Mouse (Mus musculus) neural tube, embryonic 10.5 days (tissue): ENCODE data around the gene Mta2.
"Not testable (repeated sequence)": the region's sequence is repeated elsewhere in the genome, so short reads cannot be mapped to it uniquely, and the experiment has no call there.

Source experiments
- DNase-seq: peaks from one replicate; pipeline ENCODE4 v3.0.0-alpha.2; 2017; ENCODE audit warnings: low spot score; ENCODE audit errors: extremely low spot score

Mta2 gene

GRCm38 (mm10) chr19:8941515-8942217, at the start of gene Mta2:
Mta2 (plus strand) TSS chr19:8941875.
- DNase-seq, result peak; percentile 99

DNA sequence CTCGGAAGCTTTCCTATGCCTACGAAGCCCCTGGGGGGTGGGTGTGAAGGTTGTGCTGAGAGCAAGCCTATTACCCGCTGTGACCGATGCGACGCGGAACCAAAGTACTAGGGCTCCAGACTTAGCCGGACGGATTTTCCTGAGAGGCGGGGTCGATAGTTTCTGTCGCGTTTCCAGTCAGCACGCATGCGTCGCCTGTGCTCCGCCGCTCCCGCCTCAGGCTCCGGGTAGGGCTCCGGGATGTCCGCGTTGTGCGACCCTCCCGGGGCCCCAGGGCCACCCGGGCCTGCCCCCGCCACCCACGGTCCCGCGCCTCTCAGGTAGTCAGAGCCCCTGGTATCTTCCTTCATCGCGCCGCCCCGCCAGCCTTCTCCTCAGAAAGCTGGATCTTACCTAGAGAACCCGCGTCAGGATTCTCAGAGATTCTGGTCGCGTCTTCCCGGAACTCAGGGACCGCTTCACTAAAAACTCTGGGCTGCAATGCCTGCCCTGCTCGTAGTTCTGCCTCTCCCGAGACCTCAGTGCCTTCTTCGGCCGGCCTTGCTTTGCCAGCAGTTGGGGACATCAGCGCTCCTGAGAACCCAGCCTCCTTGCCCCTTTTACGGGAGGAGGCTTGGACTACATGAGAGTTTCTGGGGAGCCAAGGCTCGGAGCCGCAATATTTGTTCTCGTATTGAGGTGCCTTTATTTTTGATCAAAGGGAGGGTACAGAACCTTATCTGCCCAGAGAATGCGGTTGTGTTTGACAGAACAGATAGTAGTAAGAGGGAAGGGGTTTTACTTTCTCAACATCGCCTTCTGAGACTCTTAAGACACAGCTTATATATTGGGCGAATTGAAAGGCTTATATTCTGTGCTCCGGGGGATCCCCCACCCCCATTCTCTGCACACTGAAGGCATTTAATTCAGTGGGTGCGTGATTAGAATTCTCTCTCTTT, 48.6 kb upstream of the Mta2 start, which contains the start of gene Ints5:
Gene Ints5 (plus strand): TSS at position 177 of the 938 bp plus-strand sequence.
- peak; percentile 86 for DNase-seq

GRCm38 (mm10) chr19:8895397-8895960, 46.2 kb upstream of the Mta2 start:
- DNase-seq, result no peak

DNA sequence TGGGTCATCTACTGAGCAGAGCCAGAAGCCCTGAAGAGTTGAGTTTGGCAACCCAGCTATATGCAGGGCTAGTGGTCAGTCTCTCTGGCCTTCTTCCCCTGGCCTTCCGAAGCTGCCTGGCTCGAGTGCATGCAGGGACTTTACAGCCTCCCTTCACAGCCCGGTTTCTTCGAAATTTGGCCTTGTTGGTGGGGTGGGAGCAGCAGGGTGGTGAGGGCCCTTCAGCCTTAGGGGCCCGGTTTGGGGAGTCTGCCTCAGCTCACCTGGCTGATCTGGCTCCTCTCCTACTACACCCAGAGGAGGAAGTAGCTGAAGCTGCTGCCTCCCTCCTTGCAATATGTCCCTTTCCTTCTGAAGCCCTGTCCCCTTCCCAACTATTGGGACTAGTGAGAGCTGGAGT, 45.4 kb upstream of the Mta2 start:
- not testable (repeated sequence) for DNase-seq

DNA sequence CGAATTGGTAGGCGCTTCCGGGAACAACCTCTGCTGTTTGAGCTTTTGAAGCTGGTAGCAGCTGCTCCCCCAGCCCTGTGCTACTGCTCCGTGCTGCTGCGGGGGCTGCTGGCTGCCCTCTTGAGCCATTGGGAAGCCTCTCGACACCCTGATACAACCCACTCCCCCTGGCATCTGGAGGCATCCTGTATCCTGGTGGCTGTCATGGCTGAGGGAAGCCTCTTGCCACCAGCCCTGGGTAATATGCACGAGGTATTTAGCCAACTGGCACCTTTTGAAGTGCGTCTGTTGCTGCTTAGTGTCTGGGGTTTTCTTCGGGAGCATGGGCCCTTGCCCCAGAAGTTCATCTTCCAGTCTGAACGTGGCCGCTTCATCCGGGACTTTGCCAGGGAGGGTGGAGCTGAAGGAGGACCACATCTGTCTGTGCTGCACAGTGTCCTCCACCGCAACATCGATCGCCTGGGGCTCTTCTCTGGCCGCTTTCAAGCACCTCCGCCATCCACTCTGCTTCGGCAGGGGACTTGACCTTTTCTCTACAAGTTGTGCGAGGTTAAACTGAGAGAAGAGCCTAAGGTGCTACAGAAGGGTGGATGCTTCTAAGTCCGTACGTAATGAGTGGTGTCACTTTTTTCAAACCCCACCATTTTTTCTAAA, 44.3 kb upstream of the Mta2 start:
- DNase-seq, result peak; percentile 47

- peak; percentile 96 for DNase-seq
These were observed 43.7 kb upstream of the Mta2 start, which contains the start of gene Ganab for GRCm38 (mm10) chr19:8897865-8898495. Ganab (plus strand) TSS chr19:8898071.

DNA sequence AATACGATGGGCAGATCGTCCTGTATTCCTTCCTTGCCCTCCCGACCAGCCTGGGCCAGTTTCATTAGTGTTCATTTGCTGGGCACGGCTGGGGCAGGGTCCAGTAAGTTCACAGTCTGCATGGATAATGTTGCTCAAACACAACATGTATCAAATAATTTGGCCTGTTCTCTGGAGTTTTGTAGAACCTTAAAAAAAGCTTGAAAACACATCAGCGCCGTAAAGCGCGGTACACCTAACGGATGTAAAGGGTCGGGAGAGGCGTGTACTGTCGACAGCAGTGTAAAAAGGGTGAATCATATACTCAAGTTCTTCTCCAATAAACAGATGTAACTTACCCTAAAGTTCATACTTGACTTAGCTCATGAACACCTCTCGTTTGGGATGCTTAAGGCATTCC, 43.1 kb upstream of the Mta2 start:
- DNase-seq, result no peak

- DNase-seq, result no peak
These were observed 42.6 kb upstream of the Mta2 start for GRCm38 (mm10) chr19:8899079-8899478.

- DNase-seq, result no peak
These were observed 38.3 kb upstream of the Mta2 start for GRCm38 (mm10) chr19:8903412-8903811.

DNA sequence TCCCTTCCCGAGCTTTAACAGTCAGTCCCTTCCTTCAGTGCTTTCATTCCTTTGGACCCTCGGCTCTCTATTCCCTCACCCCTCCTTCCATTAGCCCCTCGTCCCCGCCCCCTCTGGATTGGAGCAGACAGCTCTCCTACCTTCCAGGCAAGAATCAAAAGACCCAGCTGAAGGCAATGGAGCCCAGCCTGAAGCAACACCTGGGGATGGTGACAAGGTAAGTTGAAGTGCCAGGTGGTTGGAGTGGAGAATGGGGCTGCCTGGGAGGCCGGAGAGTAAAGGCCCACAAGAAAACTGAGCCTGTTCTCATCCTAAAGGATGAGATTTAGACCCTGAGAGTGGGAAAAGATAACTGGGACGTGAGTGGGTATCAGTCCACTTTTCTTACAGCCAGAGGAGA, 33.1 kb upstream of the Mta2 start:
- no peak for DNase-seq

DNA sequence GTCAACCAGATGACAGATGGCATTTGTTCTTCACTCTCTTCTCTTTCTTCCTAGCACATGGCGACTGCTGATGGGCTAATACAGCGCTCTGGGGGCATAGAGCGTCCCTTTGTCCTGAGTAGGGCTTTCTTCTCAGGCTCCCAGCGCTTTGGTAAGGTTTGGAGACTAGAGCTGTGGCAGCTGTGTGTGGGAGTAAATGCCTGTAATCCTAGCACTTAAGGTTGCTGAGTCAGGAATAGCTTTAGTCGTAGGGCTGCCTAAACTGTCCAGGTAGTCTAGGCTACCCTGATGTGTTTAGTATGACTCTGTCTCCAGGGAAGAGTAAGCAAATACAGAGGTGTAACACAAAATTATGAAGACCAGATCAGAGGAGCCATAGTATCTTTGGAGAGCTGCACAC, 29.9 kb upstream of the Mta2 start:
- no peak for DNase-seq

GRCm38 (mm10) chr19:8914212-8914611, 27.5 kb upstream of the Mta2 start:
- DNase-seq, result no peak

GRCm38 (mm10) chr19:8919000-8919399, 22.7 kb upstream of the Mta2 start:
- DNase-seq, result no peak

GRCm38 (mm10) chr19:8919684-8920072, 22.0 kb upstream of the Mta2 start:
- DNase-seq, result no peak

DNA sequence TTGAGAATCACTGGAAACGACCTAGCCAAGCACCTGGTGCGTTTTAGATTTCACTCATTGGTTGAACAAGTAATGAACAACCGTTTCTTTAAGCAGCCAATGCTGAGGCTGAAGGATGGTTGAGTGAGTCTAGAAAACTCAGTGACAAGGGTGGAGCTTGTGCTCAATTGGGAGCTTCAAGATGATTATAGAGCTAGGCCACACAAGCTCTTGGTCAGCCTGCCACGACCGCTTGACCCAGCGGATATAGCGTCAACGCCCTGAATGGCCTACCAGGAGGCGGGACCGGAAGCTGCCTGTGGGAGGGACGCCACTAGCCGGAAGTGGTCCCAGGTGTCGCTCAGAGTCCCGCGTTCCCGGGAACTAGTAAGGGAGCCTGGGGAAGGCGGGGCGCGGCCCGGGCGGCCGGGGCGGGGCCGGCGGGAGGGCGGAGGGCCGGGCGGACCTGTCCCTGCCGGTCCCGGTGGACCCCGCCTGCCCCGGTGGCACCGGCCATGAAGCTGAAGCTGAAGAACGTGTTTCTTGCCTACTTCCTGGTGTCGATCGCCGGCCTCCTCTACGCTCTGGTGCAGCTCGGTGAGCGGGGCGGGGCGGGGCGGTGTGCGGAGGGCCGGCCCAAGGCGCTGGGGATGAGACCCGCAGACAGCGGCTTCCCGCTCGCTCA, 21.5 kb upstream of the Mta2 start, which contains the start of gene B3gat3:
Gene B3gat3 (plus strand): TSS at position 302 of the 664 bp plus-strand sequence.
- DNase-seq, result peak; percentile 99

GRCm38 (mm10) chr19:8920836-8921291, 20.8 kb upstream of the Mta2 start:
- no peak for DNase-seq

DNA sequence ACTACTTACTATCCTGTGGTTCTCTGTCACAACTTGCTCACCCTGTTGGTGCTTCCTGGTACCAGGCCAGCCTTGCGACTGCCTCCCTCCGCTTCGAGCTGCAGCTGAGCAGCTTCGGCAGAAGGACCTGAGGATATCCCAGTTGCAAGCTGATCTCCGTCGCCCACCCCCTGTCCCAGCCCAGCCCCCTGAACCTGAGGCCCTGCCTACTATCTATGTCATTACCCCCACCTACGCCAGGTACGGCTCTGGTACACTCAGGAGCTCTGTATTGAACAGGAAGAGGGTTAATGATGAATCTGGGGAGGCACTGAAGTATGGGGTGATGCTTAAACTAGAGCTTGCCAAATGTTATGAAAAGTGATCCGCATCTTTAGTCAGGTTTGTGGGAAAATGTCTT, 19.9 kb upstream of the Mta2 start:
- DNase-seq, result no peak

DNA sequence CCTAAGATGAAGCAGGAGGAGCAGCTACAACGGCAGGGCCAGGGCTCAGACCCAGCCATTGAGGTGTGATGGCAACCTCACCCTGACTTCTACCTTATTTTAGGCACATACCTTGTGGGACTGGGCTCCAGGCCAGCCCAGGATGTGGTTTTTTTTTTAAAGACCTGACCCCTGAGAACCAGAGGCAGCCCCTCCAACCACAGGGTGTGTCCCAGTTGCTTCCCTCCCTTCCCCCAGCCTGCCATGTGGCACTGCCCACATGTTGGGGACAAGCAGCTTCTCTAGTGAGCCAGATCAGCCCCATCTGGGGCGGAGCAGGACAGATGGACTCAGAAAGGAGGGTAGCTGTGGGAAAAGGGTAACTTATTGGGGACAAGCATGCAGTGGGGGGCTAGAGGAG, 14.9 kb upstream of the Mta2 start:
- no peak for DNase-seq

- DNase-seq, result no peak
These were observed 13.7 kb upstream of the Mta2 start for GRCm38 (mm10) chr19:8927891-8928525.
